Mouse (Mus musculus): ENCODE data around the gene Adam15.

Gene Adam15

DNA sequence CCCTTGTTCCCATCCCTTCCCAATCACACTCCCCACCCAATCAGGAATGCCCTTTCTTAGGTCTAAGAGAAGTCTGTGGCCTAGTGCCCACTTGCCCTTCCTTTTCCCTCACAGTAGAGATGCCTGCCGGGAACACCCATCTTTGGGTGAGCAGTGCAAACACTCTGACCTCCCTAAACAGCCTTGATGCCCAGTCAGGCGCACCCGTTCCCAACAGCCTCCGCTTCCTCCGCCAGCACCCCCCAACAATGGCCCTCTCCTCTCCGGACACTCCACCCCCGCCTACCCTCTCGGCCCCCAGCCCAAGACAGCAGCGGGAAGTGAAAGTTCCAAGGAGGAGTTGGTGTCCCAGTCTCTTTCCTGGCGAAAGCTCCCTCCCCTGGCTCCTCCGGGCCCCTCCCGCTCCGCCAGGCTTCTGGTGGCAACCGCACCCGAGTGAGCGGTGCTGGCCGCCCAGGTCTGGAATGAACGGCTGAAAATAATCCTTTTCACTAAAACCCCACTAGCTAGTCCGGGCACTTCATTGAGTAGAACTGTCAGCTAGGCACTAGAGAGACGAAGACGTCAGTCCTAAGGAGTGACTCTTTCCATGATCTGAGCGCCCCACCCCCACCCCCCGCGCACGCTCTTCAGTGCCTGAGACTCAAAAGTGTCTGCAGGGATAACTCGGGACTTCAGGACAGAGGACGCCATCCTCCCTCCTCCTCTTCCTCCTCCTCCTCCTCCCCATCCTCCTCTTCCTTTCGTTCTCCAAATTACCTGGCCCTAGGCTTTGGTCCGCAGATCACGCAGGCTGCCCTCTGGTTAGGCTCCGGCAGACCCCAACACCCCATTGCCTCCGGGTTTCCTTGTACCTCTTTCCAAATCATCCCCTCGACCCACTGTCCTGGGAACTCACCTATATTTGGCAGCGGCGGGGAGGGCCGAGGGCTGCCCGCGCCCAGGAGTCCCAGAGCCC, 606 bp downstream of the Adam15 start:
- no peak for DNase-seq

DNA sequence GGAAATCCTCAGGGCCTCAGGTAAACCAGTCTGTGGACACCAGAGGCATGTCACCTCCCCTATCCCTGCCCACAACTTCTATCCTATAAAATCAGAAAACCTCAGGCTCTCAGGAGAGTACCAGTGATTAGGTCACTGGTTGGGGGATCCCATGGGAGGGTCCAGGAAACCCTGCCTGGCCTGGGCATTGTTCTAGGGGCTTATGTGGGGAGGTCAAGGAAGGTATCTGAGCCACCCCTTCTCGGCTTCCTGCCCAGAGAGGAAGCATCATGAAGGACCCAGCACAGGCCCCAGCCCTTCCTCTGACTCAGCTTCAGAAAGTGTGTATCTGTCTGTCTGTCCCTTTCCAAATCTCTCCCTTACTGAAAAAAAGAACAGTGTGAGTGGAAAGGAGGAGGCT, 1.9 kb downstream of the Adam15 start:
- no peak for DNase-seq

DNA sequence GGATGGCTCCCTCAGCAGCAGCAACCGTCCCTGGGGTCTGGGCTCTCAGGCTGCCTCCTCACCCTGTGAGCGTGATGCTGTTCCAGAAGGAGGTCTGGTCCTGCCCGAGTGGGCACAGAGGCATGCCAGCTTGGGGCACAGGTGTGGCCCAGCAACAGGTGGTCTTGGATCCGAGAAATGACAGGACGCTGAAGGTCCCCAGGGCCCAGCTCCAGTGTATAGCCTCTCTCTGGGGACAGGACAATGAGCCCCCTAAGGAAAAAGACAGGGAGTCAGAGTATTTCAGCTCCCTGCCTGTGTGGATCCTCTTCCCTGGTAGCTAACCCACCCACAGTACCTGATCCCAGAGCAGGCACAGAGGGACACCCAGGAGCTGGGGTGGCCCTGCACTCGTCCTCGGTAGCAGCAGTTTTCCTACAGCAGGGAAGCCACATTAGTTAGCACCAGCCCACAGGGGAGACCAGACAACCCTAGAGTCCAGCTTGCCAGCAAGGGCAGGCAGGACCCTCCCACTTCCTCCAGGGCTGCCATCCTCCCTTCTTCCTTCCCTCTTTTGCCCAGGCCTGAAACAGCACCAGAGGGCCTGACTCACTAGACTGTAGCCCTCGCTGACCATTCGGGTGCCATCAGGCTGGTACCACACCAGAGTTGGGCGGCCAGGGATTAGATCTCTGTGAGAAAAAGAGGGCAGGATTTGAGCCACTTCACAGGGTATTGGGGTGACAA, 2.8 kb downstream of the Adam15 start:
- no peak for DNase-seq

DNA sequence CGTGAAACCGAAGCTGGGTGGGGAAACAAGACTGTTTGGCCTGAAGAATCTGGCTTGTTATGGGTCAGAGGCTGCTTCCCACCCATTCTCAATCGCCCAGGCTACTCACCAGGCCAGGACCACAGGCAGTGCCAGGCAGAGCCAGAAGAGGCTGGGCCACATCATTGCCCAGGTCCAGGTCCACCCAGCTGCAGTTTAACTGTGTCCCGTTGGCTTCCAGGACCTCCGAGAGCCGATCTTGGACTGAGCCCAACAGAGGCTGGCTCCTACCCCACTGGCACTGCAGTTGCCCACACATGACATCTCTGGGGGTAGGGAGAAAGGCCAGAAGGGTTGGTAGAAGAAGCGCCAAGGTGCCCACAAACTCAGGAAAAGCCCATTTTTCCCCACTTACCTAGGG, 6.5 kb downstream of the Adam15 start:
- no peak for DNase-seq

DNA sequence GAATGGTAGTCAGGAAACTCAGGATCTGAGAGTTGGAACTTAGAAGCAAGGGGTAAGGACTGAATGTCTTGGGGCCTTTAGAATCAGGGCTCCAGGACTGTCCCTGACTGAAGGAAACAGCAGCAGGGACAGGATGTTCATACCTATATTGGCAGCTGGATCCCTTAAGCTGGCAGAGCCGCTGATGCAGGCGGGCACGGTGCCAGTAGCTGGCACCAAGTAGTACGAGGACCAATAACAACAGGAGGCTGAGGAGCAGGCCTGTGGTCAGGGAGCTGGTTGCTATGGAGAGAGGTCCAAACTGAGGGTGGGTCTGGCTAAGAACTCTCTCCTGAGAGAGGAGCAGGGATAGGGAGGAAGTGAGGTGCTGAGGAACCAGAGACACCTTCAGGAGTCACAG, 8.0 kb downstream of the Adam15 start:
- no peak for DNase-seq

DNA sequence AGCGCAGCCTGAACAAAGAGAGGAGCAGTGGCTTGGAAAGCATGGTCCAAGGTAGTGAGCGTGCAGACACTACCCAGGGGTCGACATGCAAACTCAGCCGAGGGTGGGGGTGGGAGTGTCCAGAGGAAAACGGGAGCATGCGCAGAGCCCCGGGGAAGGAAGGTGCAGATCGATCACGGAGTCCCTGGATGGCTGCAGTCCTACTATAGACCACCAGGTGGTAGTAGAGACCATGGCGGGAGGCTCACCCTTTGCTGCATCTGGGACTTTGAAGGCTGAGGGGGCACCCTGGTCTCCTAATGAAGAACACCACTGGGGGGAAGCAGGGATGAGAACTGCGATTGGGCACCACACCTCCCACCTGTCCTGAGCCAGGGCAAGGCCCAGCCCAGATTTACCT, 9.3 kb downstream of the Adam15 start:
- peak; percentile 86 to 88 for DNase-seq

DNA sequence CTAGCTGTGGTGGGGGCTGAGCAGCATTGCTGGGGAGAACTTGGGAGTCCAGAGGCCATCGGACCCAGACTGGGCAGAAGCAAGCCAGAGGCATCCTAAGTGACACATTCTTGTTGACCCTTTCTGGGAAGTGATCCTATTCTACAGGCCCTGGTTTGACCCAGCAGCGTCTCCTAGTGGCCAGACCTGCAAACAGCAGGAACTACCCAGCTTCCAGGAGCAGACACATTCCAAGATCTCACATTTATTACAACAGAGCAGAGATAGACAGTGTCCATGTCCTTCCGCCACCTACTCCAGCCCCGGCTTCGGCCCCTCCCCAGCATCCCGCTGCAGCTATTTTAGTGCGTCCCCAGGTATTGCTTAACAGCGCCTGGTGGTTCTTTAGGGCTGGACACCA, 10.4 kb downstream of the Adam15 start:
- DNase-seq, result peak; percentile 79 to 80

DNA sequence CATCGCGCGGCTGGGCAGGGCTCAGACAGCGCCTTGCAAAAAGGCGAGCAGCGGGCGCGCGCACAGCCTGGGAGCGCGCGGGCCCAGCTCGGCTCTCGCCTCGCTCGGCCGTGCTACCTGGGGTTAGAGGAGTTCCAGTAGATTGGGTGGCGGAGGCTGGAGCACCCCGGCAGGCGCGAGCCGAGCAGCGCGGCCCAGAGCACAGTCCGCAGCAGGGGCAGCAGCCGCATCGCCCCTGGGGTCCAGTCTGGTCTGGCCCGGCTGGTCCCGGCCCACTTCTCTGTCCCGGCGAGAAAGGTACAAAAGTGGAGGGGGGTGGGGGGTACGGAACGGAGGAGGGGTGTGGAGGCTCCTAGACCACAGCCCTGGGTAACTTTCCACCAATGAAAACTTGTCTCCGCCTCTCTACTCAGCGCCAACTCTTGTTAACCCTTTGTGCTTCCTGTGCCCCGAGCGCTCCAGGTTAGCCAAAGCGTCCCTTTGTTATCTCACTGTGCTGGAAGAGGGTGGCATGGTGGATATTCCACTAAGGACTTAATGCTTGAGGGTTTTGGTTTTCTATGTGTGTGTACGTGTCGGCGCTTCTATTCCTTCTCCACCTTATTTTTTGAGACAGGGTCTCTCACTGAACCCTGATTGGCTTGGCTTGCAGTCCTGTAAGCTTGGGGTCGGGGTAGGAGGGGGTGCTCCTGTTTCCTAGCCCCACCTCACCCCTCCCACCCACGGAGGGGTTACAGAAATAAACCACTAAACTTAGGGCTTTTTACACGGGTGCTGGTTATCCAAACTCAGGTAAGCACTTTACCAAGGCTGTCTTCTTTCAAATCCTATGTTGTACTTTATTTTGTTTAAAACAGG, 11.8 kb downstream of the Adam15 start, which contains the start of gene Efna4:
Efna4 (minus strand) TSS at position 308 of the 858 bp plus-strand sequence.
- DNase-seq, result peak; percentile 56 to 63

DNA sequence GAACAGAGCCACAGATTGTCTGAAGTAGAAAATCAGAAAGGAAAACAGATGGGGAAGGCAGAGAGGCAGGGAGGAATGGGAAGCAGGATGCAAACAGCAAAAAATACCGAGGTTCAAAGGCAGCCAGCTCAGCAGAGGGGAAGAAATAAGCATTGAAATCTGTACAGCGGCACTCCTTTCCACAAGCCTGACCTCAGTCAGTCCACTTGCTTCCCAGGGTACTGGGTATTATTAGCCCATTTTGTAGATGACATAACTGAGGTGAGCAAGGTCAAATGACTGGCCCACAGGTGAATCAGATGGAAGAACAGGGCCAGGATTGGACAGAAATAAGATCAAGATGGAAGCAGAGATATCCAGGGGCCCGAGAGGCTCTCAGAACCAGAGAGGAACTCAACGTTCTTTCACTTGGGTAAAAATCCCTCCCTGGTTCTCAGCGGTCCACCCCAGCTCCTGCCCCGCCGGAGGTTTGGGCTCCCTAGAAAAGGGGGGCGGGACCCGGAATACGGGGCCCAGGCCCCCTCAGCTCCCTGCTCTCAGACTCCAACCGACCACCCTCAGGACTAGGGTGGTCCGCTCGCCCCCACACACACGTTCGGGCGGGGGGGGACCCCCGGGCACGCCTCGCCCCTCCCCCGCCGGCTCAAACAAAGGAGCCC, 12.6 kb downstream of the Adam15 start:
- DNase-seq, result no peak

DNA sequence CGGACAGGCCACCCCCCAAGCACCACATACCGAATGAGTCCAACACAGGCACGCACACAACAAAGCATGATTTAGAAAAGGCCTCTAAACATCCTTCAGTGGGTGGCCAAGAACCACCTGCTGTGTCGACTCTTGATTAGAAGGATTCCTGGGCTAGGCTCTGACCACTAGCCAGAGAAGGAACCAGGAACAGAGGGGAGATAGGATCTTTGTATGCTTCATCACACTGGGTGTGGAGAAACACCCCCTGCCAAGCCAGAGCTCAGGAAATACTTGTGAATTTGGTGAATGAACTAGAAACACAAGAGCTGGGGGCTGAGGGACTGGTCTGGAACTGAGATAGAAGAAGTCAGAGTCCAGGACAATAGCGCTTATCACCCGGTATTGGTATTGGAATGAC, 13.3 kb downstream of the Adam15 start:
- no peak for DNase-seq

DNA sequence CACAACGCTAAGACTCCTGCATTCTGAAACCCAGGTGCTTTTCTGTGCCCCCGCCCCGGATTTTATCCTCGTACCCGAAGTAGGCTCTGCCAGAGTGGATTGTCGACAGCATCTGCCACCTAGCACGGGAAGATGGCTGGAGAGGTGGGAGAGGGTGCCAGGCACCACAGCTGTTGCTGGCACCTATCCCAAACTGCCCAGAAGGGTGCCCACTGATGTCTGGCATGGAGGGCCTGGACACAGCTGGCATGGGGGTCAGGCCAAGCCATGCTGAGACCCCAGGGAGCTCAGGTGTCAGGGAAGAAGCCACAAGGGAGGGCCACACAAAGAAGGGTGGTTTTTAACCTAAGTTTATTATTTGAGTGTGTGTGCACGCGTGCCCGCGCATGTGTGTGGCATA, 16.7 kb downstream of the Adam15 start:
- DNase-seq, result no peak

DNA sequence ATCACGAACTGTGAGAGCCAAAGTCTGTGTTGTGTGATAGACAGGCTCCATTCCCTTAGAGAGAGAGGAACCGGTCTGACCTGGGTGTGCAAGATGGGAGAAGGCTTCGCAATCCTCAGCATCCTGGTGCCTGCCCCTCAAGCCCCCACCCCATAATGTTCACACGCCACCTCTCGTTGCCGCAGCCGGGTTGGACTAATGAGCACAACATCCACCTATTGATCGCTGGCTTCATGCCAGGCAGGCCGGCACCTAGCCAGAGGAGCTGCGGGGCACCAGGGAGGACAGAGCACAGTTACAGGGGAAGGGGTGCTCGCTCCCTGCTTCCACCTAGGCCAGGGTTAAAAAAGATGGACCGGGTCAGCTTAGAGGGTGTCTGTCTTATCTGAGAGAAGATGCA, 17.3 kb downstream of the Adam15 start:
- no peak for DNase-seq

DNA sequence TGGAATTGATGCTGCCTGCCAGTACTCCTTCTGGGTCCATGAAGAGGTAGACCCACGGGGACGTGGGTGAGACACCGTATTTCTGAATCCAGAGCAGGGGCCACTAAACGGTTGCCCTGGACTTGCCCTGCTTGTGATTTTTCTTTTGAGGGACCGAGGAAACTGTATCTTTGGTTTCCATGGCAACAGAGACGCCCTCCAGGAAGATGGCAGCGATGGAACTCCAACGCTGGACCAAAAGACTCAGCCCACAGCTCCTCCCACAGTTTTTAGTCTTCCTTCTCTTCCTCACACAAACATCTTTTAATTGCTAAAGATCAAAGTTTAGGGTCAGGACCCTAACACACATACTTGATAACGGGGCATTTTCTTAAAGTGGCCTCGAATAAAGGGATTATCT, 17.8 kb downstream of the Adam15 start:
- DNase-seq, result no peak

DNA sequence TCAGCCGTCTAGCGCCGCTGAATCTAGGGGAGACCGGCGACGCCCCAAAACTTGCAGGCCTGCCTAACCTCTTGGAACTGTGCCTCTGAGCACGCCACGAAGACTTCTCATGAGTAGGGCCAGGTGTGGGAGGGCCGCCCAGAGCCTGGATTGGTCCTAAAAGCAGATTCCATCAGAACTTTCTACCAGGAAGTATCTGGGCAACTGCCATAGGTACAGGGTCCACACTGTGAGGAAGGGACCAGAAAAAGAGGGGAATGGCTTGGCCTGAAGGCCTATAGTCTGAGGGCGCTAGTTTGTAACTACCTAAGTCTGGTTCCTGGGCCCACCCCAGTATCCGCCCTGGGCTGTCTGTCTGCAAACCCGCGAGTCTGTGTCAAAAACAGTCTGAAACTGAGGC, 18.2 kb downstream of the Adam15 start:
- DNase-seq, result no peak

DNA sequence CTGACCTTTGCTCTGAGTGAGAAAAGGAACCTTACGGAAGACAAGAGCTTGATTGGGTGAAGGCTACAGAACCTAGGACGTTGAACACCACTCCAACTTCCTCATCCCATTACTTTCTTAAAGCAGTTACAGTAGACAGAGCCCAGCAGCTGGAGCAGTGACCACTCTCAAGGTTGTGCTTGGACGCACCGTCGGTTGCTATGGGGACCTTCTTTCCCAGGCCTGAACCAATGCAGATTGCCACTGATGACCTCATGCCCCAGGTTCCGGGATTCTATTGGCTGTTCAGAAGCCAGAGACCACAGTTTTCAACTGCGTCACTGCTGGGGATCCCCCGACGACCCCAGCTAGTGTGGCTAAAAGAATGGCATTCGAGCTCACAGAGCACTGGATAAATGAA, 18.8 kb downstream of the Adam15 start:
- no peak for DNase-seq

DNA sequence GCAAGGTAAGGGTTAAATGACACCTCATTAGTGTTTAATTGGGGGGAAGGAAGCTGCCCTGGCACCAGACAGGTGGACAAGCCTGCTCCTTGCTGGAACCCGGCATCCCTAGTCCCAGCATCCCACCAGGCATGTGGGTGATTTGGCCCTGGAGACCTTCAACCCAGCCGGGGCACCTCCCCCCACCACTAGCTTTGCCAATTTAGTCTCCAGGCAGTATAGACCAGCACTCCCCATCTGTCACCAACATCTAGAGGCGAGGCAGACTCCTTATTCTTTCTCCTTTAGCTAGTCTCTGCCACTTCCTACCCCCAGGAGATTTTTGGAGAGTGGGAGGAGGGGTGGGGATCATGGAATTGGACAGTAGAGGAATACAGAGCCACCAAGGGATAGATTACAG, 19.4 kb downstream of the Adam15 start:
- no peak for DNase-seq

DNA sequence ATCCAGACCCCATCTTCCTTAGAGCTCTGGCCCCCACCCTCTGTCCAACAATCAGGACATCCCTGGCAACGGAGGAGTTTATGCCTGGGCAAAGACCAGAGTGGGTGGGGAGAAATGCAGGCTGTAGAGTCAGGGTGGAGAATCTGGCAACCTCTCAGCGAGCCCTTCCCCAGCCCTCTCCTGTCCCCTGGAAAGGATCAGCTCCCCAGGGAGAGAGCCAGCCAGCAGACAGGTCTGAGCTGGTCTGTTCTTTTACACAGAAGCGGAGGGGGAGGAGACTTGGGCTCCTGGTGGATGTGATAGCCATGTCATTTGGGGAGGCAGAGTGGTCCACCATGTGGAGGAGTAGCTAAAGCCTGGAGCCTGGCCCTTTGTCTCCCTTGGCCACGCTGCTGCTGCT, 21.2 kb downstream of the Adam15 start:
- DNase-seq, result no peak

DNA sequence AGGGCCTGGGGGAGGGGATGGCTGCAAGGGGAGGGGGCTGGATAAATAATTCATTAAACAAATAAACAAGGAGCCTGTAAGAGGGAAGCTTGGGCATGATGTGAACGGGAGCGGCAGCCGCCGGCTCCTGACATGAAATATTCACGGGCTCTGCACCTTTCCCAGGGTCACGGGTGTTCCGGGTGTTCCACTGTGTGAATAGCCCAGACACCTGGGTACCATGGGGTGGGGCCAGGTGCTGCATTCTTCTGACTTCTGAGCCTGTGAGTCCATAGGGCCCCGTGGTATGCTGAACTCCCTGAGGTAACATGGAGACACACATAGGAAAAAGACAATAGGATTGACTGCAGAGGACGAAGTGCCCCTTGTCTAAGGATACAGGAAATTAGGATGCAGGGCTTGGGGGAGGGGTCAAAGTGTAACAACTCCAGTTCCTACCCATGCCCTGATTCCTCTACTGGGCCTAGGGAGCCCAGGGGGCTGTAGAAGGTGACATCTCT, 22.4 kb downstream of the Adam15 start:
- no peak for DNase-seq

DNA sequence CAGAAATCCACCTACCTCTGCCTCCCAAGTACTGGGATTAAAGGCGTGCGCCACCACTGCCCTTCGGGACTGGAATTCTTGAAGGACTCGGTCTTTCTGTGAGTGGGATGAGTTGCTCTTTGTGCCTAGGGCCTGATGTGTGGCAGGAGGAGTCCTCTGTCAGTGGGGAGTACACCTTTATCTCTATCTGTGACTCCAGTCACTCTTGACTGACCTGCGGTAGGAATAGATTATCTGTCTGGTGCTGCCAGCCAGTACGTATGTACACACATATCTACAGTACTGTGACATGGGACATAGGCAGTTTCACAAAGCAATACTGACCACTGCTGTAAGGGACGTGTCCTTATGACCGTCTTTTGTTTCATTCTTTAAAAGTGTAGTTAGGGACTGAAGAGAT, 23.9 kb downstream of the Adam15 start:
- DNase-seq, result no peak

DNA sequence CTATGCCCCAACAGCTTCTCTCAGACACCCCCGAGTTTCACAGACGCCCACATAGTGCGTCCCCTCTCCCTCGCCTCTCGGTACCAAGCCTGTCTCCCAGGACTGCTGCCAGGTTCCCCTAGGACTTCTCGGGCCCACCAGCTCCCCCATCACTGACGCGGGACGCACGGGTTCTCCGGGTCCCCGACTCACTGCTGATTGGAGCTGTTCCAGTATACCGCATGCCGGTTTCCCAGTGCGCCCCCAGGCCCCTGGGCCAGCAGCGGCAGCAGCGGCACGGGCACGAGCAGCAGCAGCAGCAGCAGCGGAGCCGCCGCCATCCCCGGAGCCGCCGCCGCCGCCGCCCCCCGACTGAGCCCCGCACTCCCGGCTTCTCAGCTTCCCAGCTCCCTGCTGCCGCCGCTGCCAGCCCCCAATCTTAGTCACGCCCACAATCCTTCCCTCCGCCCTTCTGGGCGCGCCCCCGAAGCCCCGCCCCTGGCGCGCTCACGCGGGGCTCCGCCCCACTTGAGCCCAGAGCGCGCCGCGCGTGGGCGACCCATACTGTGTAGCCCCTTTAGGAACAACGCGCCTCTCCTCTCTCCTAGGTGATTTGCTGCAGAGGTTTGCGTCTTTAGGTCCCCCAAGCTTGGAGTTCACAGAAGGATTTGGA, 27.2 kb downstream of the Adam15 start, which contains the start of gene Efna3:
Efna3 (minus strand) TSS at position 452 of the 652 bp plus-strand sequence.
- DNase-seq, result peak; percentile 56 to 59

DNA sequence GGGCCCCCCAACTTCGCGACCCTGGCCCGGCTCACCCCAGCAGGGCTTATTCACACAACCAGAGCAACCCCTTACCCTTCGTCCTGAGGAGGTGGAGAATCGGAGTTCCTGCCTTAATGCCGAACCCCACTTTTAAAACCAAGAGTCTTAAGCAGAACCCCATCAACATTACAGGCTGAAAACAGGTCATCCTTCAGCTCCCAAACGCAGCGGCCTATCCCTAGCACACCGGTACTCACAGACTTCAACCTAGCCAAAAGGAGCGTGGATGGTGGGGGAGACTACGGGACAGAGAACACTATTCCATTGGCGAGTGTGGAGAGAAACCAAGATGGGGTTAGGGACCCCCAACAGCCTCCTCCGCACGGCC, 27.7 kb downstream of the Adam15 start:
- no peak for DNase-seq
